Mouse (Mus musculus): ENCODE data around the gene Krt79. TPM values are rescaled to one million over a fixed set of nuclear protein-coding genes. Genes with fewer than 3 reads are reported as not detected.

Krt79 gene
- polyA plus RNA-seq, 1 experiment from 2014 or later = not detected

Small RNA genes lying within 50 kb of the gene (microRNA-seq; reads per million reads assigned to microRNA genes)
- not detected for gene Gm44356

Other genes starting within 250 kb of the Krt79 start
- gene Krt6a, start 246.0 kb downstream of the Krt79 start, polyA plus RNA-seq (2015; fragmentation: Nextera tagmentation; extraction: Ambion mirVana) = not detected in 2 replicates
- 0.04 and 0.05 TPM in 2 replicates for gene Krt5, start 227.4 kb downstream of the Krt79 start, polyA plus RNA-seq (2015; fragmentation: Nextera tagmentation; extraction: Ambion mirVana)
- gene Krt71, start 197.2 kb downstream of the Krt79 start, polyA plus RNA-seq (2015; fragmentation: Nextera tagmentation; extraction: Ambion mirVana) = not detected in 2 replicates
- not detected in 2 replicates for gene Krt72, start 153.9 kb downstream of the Krt79 start, polyA plus RNA-seq (2015; fragmentation: Nextera tagmentation; extraction: Ambion mirVana)
- not detected in 2 replicates for gene Krt73, start 138.0 kb downstream of the Krt79 start, polyA plus RNA-seq (2015; fragmentation: Nextera tagmentation; extraction: Ambion mirVana)
- not detected in 2 replicates for gene Krt2, start 122.2 kb downstream of the Krt79 start, polyA plus RNA-seq (2015; fragmentation: Nextera tagmentation; extraction: Ambion mirVana)
- not detected in 2 replicates for gene Krt1, start 89.5 kb downstream of the Krt79 start, polyA plus RNA-seq (2015; fragmentation: Nextera tagmentation; extraction: Ambion mirVana)
- not detected in 2 replicates for gene Krt77, start 70.6 kb downstream of the Krt79 start, polyA plus RNA-seq (2015; fragmentation: Nextera tagmentation; extraction: Ambion mirVana)
- not detected in 2 replicates for gene Krt76, start 47.4 kb downstream of the Krt79 start, polyA plus RNA-seq (2015; fragmentation: Nextera tagmentation; extraction: Ambion mirVana)
- 0.07 and 0.08 TPM in 2 replicates for gene Krt4, start 15.6 kb downstream of the Krt79 start, polyA plus RNA-seq (2015; fragmentation: Nextera tagmentation; extraction: Ambion mirVana)
- not detected in 2 replicates for gene Krt78, start 14.0 kb upstream of the Krt79 start, polyA plus RNA-seq (2015; fragmentation: Nextera tagmentation; extraction: Ambion mirVana)
- gene Krt8, start 64.2 kb upstream of the Krt79 start, polyA plus RNA-seq (2015; fragmentation: Nextera tagmentation; extraction: Ambion mirVana) = 120 and 130 TPM in 2 replicates
- gene Krt18, start 87.9 kb upstream of the Krt79 start, polyA plus RNA-seq (2015; fragmentation: Nextera tagmentation; extraction: Ambion mirVana) = 118 and 119 TPM in 2 replicates
- 42.7 and 43.6 TPM in 2 replicates for gene Eif4b, start 133.4 kb upstream of the Krt79 start, polyA plus RNA-seq (2015; fragmentation: Nextera tagmentation; extraction: Ambion mirVana)
- gene Tns2, start 160.1 kb upstream of the Krt79 start, polyA plus RNA-seq (2015; fragmentation: Nextera tagmentation; extraction: Ambion mirVana) = 6.2 and 6.8 TPM in 2 replicates
- 13.0 and 14.3 TPM in 2 replicates for gene Spryd3, start 195.9 kb upstream of the Krt79 start, polyA plus RNA-seq (2015; fragmentation: Nextera tagmentation; extraction: Ambion mirVana)
- 1.5 and 2.4 TPM in 2 replicates for gene Igfbp6, start 204.0 kb upstream of the Krt79 start, polyA plus RNA-seq (2015; fragmentation: Nextera tagmentation; extraction: Ambion mirVana)
- gene Soat2, start 210.2 kb upstream of the Krt79 start, polyA plus RNA-seq (2015; fragmentation: Nextera tagmentation; extraction: Ambion mirVana) = 33.6 and 34.4 TPM in 2 replicates

All from liver, embryonic 16.5 days (tissue).